Mouse (Mus musculus) embryonic fibroblast, embryonic 13.5 days (primary cell): ENCODE measurements at regions not wholly inside any gene's neighbourhood (a gene's known extent, or its start where the extent isn't known, plus 50 kb on each side); places are given as distances from the start of the nearest gene placed in this dataset.

Experiments used
- CTCF ChIP-seq: IDR thresholded peaks from 2 replicates; pipeline ENCODE4 v1.5.1; 2011; ENCODE audit warnings: mild to moderate bottlenecking, control low read depth, low read length, moderate library complexity, borderline replicate concordance; ENCODE audit not compliant: insufficient read depth
- POLR2A ChIP-seq: IDR thresholded peaks from 2 replicates; pipeline ENCODE4 v1.6.1; 2011; ENCODE audit warnings: low read depth, mild to moderate bottlenecking, control low read depth, low read length, moderate library complexity

DNA sequence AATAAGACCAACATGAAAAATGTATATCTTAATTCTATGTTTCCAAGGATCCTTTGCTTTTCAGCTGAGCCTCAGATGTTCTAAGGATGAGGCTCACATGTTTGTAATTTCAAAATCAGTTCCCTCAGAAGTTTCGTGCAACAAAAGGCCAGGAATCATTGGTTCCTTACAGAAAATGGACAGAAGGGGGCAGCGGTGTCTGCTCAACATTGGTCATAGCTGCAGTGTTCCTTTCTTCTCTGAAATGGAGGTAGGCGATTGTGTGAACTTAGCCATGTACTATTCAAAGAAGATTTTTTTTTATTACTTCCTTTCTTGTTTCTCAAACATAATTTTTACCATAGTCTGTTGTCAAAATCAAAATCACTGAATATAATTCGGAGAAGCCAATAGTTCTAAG, 167.9 kb upstream of the Akr1e1 start:
- TF ChIP-seq CTCF (no peak), POLR2A (no peak)
